Mouse (Mus musculus) heart, embryonic 11.5 days (tissue): ENCODE measurements around the gene Apba3. TPM values are rescaled to one million over a fixed set of nuclear protein-coding genes. Genes with fewer than 3 reads are reported as not detected.

Experiments
- ATAC-seq: fragments of 200-750 bp; cut with Nextera tagmentation; replicated peaks from 2 replicates; pipeline ENCODE4 v1.8.0; 2017; ENCODE audit warnings: moderate library complexity; ENCODE audit not compliant: insufficient number of reproducible peaks, low FRiP score, low TSS enrichment
- H3K27ac ChIP-seq: fragments of 300-500 bp; sonication (generic); 2 replicates; pipeline ENCODE4 v1.5.1; 2014; ENCODE audit warnings: mild to moderate bottlenecking, low read depth, low read length
- H3K27me3 ChIP-seq: fragments of 300-500 bp; sonication (generic); 2 replicates; pipeline ENCODE4 v1.6.1; 2014; ENCODE audit warnings: mild to moderate bottlenecking, low read length, mixed read lengths; ENCODE audit not compliant: control insufficient read depth, insufficient read depth
- H3K36me3 ChIP-seq: fragments of 300-500 bp; sonication (generic); 2 replicates; pipeline ENCODE4 v1.6.1; 2014; ENCODE audit warnings: mild to moderate bottlenecking, low read length, moderate library complexity, mixed read lengths; ENCODE audit not compliant: control insufficient read depth, insufficient read depth
- H3K4me1 ChIP-seq: fragments of 300-500 bp; sonication (generic); 2 replicates; pipeline ENCODE4 v1.6.1; 2014; ENCODE audit warnings: low read length; ENCODE audit not compliant: control insufficient read depth, insufficient read depth
- H3K4me2 ChIP-seq: fragments of 300-500 bp; sonication (generic); 2 replicates; pipeline ENCODE4 v1.6.1; 2014; ENCODE audit warnings: mild to moderate bottlenecking, moderate library complexity
- H3K4me3 ChIP-seq: fragments of 300-500 bp; sonication (generic); 2 replicates; pipeline ENCODE4 v1.5.1; 2014; ENCODE audit warnings: low read depth, low read length
- H3K9ac ChIP-seq: fragments of 300-500 bp; sonication (generic); 2 replicates; pipeline ENCODE4 v1.6.1; 2014; ENCODE audit warnings: mild to moderate bottlenecking, low read depth, low read length, moderate library complexity
- H3K9me3 ChIP-seq: fragments of 300-500 bp; sonication (generic); replicated peaks from 2 replicates; pipeline ENCODE4 v1.6.1; 2016; ENCODE audit warnings: low read length; ENCODE audit not compliant: control insufficient read depth
- WGBS: fragments of 180-500 bp; shearing (Covaris S2); extraction: QIAGEN DNeasy Blood & Tissue Kit; methylation state at CpG from one replicate; pipeline ENCODE4 v1.1.7; 2014; ENCODE audit not compliant: insufficient replicate concordance; 5-methylcytosine and 5-hydroxymethylcytosine counted together
- polyA plus RNA-seq: library from polyadenylated mRNA; unstranded; fragments of >200 nt; fragmentation: Nextera tagmentation; extraction: Ambion mirVana; gene quantifications from 2 replicates; pipeline ENCODE4 v1.2.1, GENCODE M21; 2014

Apba3 gene
- polyA plus RNA-seq, 1 experiment from 2014 or later = 41.2 TPM

DNA sequence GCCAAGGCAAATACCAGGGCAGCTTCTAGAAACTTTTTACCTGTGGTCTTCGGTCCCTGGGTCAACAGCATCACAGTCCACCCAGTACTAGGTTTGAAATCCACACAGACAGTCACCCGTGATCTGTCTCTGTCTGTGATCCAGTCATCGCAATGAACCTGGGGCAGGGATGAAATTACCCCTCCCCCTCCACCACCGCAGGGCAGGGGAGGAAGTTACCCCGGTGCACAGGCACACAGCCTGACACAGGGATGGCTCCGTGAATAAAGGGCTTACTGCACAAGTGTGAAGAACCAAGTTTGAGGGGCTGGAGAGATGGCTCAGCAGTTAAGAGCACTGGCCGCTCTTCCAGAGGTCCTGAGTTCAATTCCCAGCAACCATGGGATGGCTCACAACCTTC lies 37.0 kb downstream of the Apba3 start:
- WGBS = 69% methylated on average over 7 of the region's 7 CpGs
- no peak overlapping the region for H3K4me2 ChIP-seq
- H3K36me3 ChIP-seq = peaks cover 22% of the 10 kb centered on the region
- no peak overlapping the region for H3K4me3 ChIP-seq
- no peak for ATAC-seq
- no peak overlapping the region for H3K9ac ChIP-seq
- H3K9me3 ChIP-seq = no peaks in the 10 kb centered on the region
- H3K27me3 ChIP-seq = no peaks in the 10 kb centered on the region
- H3K27ac ChIP-seq = no peak overlapping the region
- H3K4me1 ChIP-seq = peaks cover 56% of the 10 kb centered on the region

DNA sequence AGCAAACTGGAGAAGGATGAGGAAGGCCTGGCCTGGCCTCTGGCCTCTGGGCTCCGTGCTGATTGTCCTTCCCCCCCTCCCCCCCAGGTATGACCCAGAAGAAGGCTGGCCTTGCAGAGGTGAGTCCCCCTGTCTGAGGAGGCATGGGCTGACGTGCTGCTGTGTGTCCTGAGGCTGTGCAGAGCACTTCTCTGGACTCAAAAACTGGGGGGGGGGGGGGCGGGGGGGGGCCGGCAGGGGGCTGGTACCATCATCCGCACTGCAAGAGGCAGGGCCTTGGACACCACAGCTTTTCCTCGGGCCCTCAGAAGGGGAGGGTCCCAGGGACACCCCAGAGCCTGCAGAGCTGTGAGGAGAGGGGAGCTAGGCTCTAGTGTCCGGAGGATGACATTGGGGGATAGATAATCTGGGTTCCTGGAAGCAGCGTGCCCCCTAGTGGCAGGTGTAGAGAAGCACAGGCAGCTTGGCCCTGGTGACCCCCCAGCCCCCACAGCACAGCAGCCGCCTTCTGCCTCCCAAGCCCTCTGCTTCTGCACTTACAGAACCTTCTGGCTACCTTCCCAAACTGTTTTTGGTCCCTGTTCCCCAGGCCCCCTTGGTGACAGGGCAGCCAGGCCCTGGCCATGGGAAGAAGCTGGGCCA lies 38.0 kb downstream of the Apba3 start:
- Histone ChIP-seq H3K4me1 (peaks cover 49% of the 10 kb centered on the region), H3K27me3 (no peaks in the 10 kb centered on the region), H3K27ac (no peak overlapping the region), H3K9me3 (no peaks in the 10 kb centered on the region), H3K36me3 (peaks cover 28% of the 10 kb centered on the region), H3K4me2 (no peak overlapping the region), H3K4me3 (no peak overlapping the region), H3K9ac (no peak overlapping the region)
- 22% methylated on average over 8 of the region's 9 CpGs for WGBS
- no peak for ATAC-seq

DNA sequence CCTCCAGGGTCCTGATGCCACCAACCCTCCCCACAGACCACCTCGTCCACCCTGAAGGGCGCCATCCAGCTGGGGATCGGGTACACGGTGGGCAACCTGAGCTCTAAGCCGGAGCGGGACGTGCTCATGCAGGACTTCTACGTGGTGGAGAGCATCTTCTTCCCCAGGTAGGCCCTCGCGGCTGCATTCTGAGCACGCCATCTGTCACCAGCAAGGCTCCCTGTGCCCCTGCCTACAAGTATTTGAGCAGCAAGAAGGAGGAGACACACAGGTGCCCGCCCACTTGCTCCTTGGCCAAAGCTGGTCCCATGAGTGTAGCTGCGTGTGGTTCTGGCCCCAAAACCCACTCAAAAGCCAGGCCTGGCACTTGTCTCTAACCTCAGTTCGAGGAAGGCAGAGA lies 38.9 kb downstream of the Apba3 start:
- Histone ChIP-seq H3K27ac (no peak overlapping the region), H3K4me3 (no peak overlapping the region), H3K4me2 (no peak overlapping the region), H3K9me3 (no peaks in the 10 kb centered on the region), H3K36me3 (peaks cover 32% of the 10 kb centered on the region), H3K4me1 (peaks cover 40% of the 10 kb centered on the region), H3K27me3 (no peaks in the 10 kb centered on the region), H3K9ac (no peak overlapping the region)
- no peak for ATAC-seq
- 89% methylated on average over 14 of the region's 14 CpGs for WGBS

DNA sequence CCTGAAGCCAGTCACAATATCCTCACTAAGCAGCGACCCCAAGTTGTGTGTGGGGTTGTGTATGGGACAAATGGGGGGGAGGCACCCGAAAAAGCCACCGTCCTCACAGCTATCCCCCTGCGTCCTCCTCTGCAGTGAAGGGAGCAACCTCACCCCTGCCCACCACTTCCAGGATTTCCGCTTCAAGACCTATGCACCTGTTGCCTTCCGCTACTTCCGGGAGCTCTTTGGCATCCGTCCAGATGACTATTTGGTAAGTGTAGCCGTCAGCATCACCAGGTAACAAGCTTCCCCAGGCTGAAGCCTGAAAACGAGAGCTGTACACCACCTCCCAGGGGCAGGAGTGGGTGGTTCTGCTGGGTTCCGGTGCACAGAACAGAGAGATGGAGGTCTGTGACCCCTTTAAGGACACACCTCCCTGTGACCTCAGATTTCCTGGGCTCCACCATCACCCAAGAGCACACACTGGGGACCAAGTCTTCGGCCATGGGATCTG lies 39.5 kb downstream of the Apba3 start:
- peaks cover 34% of the 10 kb centered on the region for H3K4me1 ChIP-seq
- no peak for ATAC-seq
- H3K4me3 ChIP-seq = no peak overlapping the region
- H3K9me3 ChIP-seq = no peaks in the 10 kb centered on the region
- WGBS = 92% methylated on average over 12 of the region's 12 CpGs
- peaks cover 37% of the 10 kb centered on the region for H3K36me3 ChIP-seq
- no peak overlapping the region for H3K9ac ChIP-seq
- no peak overlapping the region for H3K4me2 ChIP-seq
- H3K27ac ChIP-seq = no peak overlapping the region
- H3K27me3 ChIP-seq = no peaks in the 10 kb centered on the region

DNA sequence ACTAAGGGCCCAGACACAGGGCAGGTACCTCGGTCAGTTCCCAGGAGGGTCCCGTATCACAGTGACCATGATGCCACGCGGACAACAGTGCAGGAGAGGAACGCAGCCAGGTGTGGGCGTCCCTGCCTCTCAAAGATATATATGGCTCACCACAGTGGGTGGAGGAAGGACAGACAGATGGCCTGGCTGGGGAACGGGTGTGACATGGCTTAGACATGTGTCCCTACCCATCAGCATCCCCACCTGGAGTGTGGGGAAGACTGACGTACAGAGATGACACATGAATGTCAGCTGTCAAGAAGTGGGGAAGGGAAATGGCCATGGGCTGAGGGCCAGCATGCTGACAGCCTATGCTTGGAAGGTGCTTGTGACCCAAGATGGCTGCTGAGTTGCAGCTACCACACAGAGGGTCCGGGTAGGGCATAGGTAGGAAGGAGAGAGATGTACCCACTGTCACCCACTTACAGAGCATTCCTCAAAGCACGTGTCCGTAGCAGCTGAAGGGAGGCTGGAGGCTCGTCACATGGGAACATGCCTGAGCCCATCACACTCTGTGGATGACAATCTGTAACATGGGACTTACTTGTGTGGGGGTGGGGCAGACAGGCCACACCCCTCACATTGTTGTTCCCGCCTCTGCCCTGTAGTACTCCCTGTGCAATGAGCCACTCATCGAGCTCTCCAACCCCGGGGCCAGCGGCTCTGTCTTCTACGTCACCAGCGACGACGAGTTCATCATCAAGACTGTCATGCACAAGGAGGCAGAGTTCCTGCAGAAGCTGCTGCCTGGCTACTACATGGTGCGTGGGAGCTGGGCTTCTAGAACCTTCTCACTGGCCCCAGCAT lies 40.3 kb downstream of the Apba3 start:
- H3K27ac ChIP-seq = no peak overlapping the region
- WGBS = 89% methylated on average over 21 of the region's 21 CpGs
- ATAC-seq = no peak
- H3K9ac ChIP-seq = no peak overlapping the region
- H3K4me1 ChIP-seq = peaks cover 26% of the 10 kb centered on the region
- H3K4me2 ChIP-seq = no peak overlapping the region
- no peaks in the 10 kb centered on the region for H3K27me3 ChIP-seq
- no peaks in the 10 kb centered on the region for H3K9me3 ChIP-seq
- no peak overlapping the region for H3K4me3 ChIP-seq
- H3K36me3 ChIP-seq = peaks cover 42% of the 10 kb centered on the region

DNA sequence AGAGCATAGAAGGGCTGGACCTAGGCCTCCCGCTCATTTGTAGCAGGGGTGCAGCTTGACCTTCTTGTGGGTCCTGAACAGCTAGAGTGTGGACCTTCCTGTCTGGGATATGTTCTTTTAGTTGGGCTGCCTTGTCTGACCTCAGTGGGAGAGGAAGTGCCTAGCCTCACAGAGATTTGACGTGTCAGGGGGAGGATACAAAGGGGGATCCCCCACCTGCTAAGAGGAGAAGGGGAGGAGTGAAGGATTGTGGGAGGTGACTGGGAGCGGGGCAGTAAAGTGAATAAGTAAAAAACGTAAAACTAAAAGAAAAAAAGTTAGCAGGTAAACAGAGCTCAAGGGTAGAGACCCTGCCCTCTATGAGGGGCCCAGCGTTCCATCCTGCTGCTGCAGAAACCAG lies 42.8 kb downstream of the Apba3 start:
- Histone ChIP-seq H3K27ac (no peak overlapping the region), H3K4me3 (no peak overlapping the region), H3K4me2 (no peak overlapping the region), H3K4me1 (peaks cover 2% of the 10 kb centered on the region), H3K9me3 (no peaks in the 10 kb centered on the region), H3K36me3 (peaks cover 55% of the 10 kb centered on the region), H3K27me3 (no peaks in the 10 kb centered on the region), H3K9ac (no peak overlapping the region)
- no peak for ATAC-seq
- 86% methylated on average over 5 of the region's 5 CpGs for WGBS

DNA sequence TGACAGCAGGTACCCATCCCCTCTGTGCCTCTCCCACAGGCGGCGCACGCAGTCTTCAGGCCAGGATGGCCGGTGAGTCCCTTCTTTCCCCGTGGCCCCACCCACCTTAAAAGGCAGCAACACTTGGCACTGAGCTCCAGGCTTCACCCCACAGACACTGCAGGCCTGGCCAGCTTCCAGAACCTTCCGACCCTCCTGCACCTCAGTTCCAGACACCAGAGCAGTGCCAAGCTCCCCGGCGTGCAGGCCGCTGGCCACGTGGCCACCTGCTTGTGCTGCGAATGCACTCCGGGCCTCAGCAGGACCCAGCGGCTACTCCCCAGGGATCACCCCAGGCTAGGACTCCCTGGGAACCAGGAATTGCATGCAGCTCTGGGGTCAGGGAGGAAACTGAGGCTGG lies 46.8 kb downstream of the Apba3 start:
- WGBS = 93% methylated on average over 13 of the region's 13 CpGs
- H3K36me3 ChIP-seq = peaks cover 40% of the 10 kb centered on the region

DNA sequence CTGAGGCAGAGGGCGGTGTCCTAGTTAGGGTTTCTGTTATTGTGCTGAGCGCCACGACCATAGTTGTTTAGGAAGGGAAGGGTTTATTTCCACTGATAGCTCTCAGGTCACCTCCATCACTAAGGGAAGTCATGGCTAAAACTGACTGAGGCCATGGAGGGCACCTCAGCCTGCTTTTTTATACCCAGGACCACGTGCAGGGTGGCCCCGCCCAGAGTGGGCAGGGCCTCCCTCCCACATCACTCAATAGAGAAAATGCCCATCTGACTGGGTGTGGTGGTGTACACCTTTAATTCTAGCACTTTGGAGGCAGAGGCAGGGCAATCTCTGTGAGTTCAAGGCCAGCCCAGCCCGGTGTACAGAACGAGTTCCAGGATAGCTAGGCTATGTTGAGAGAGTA lies 47.4 kb downstream of the Apba3 start:
- H3K36me3 ChIP-seq = peaks cover 35% of the 10 kb centered on the region
- no peak overlapping the region for H3K9ac ChIP-seq
- H3K27me3 ChIP-seq = no peaks in the 10 kb centered on the region
- no peak overlapping the region for H3K4me3 ChIP-seq
- no peak overlapping the region for H3K4me2 ChIP-seq
- peaks cover 20% of the 10 kb centered on the region for H3K4me1 ChIP-seq
- ATAC-seq = no peak
- no peak overlapping the region for H3K27ac ChIP-seq
- WGBS = 81% methylated on average over 7 of the region's 7 CpGs
- no peaks in the 10 kb centered on the region for H3K9me3 ChIP-seq

More for the DNA sequence above, 46.8 kb downstream of the Apba3 start:
- Histone ChIP-seq H3K27ac (no peak overlapping the region), H3K4me3 (no peak overlapping the region), H3K27me3 (no peaks in the 10 kb centered on the region), H3K4me2 (no peak overlapping the region), H3K4me1 (peaks cover 14% of the 10 kb centered on the region), H3K9ac (no peak overlapping the region), H3K9me3 (no peaks in the 10 kb centered on the region)
- ATAC-seq = no peak
